Mouse (Mus musculus): ENCODE measurements around the gene Golga7b.

The Golga7b gene

GRCm38 (mm10) chr19:42249976-42250914 lies 2.9 kb downstream of the Golga7b start:
- peak; percentile 66 for DNase-seq (ENCODE audit: extremely low read depth, insufficient read length, low spot score)

- DNase-seq (ENCODE audit: extremely low read depth, insufficient read length, low spot score), result no peak
Measured at GRCm38 (mm10) chr19:42255438-42255783, 8.0 kb downstream of the Golga7b start.

GRCm38 (mm10) chr19:42255784-42256610 lies 8.6 kb downstream of the Golga7b start:
- DNase-seq (ENCODE audit: extremely low read depth, insufficient read length, low spot score), result peak; percentile 28

- DNase-seq (ENCODE audit: extremely low read depth, insufficient read length, low spot score), result peak; percentile 80
Measured at GRCm38 (mm10) chr19:42256611-42257240, 9.4 kb downstream of the Golga7b start.

- DNase-seq (ENCODE audit: extremely low read depth, insufficient read length, low spot score), result no peak
Measured at GRCm38 (mm10) chr19:42257241-42257635, 9.9 kb downstream of the Golga7b start.

GRCm38 (mm10) chr19:42258031-42258430 lies 10.7 kb downstream of the Golga7b start:
- DNase-seq (ENCODE audit: extremely low read depth, insufficient read length, low spot score), result peak; percentile 74

- DNase-seq (ENCODE audit: extremely low read depth, insufficient read length, low spot score), result peak; percentile 78
Measured at GRCm38 (mm10) chr19:42258596-42258995, 11.2 kb downstream of the Golga7b start.

GRCm38 (mm10) chr19:42260486-42260885 lies 13.1 kb downstream of the Golga7b start:
- DNase-seq (ENCODE audit: extremely low read depth, insufficient read length, low spot score), result no peak

GRCm38 (mm10) chr19:42263524-42263923 lies 16.1 kb downstream of the Golga7b start:
- DNase-seq (ENCODE audit: extremely low read depth, insufficient read length, low spot score), result no peak

- DNase-seq (ENCODE audit: extremely low read depth, insufficient read length, low spot score), result peak; percentile 88
Measured at GRCm38 (mm10) chr19:42268337-42268736, 21.0 kb downstream of the Golga7b start.

GRCm38 (mm10) chr19:42270119-42270518 lies 22.7 kb downstream of the Golga7b start:
- no peak for DNase-seq (ENCODE audit: extremely low read depth, insufficient read length, low spot score)

GRCm38 (mm10) chr19:42271182-42271581 lies 23.8 kb downstream of the Golga7b start:
- no peak for DNase-seq (ENCODE audit: extremely low read depth, insufficient read length, low spot score)

- peak; percentile 56 for DNase-seq (ENCODE audit: extremely low read depth, insufficient read length, low spot score)
Measured at GRCm38 (mm10) chr19:42272003-42272963, 24.9 kb downstream of the Golga7b start.

GRCm38 (mm10) chr19:42277288-42277687 lies 29.9 kb downstream of the Golga7b start:
- no peak for DNase-seq (ENCODE audit: extremely low read depth, insufficient read length, low spot score)

- no peak for DNase-seq (ENCODE audit: extremely low read depth, insufficient read length, low spot score)
Measured at GRCm38 (mm10) chr19:42278461-42278860, 31.1 kb downstream of the Golga7b start.

- DNase-seq (ENCODE audit: extremely low read depth, insufficient read length, low spot score), result peak; percentile 51
Measured at GRCm38 (mm10) chr19:42279611-42280010, 32.2 kb downstream of the Golga7b start.

- DNase-seq (ENCODE audit: extremely low read depth, insufficient read length, low spot score), result no peak
Measured at GRCm38 (mm10) chr19:42284178-42284577, 36.8 kb downstream of the Golga7b start.

- DNase-seq (ENCODE audit: extremely low read depth, insufficient read length, low spot score), result no peak
Measured at GRCm38 (mm10) chr19:42288361-42288760, 41.0 kb downstream of the Golga7b start.

GRCm38 (mm10) chr19:42290954-42291661 lies 43.7 kb downstream of the Golga7b start:
- DNase-seq (ENCODE audit: extremely low read depth, insufficient read length, low spot score), result no peak

Data from 3134 (cell line).